Mouse (Mus musculus) C2C12 (cell line): Measurements from ENCODE around the gene Gpr84.

ENCODE experiments used
- CEBPB ChIP-seq: IDR thresholded peaks from one replicate; pipeline ENCODE4 v1.6.1; 2011; ENCODE audit warnings: low read depth, mild to moderate bottlenecking, control low read depth, moderate library complexity
- CTCF ChIP-seq: IDR thresholded peaks from one replicate; pipeline ENCODE4 v1.5.1; 2011; ENCODE audit not compliant: control insufficient read depth, insufficient read depth, insufficient read length
- FOSL1 ChIP-seq: IDR thresholded peaks from one replicate; pipeline ENCODE4 v1.8.0; 2011; ENCODE audit warnings: mild to moderate bottlenecking, low read length; ENCODE audit not compliant: poor library complexity, insufficient read depth, severe bottlenecking
- MAX ChIP-seq: IDR thresholded peaks from one replicate; pipeline ENCODE4 v1.6.1; 2011; ENCODE audit warnings: mild to moderate bottlenecking, control low read depth

GRCm38 (mm10) chr15:103293375-103293774 is 17.0 kb downstream of the Gpr84 start:
- no peak for TF ChIP-seq CTCF
- TF ChIP-seq FOSL1 = no peak
- TF ChIP-seq MAX = no peak
- TF ChIP-seq CEBPB = no peak
